Mouse (Mus musculus): ENCODE measurements around the gene 3110009E18Rik. TPM values are rescaled to one million over a fixed set of nuclear protein-coding genes. Genes with fewer than 3 reads are reported as not detected.
A peak's percentile ranks its signal among the peaks of the same experiment; 100 is the strongest.

The 3110009E18Rik gene
- polyA plus RNA-seq (2014; fragmentation: Nextera tagmentation; extraction: Ambion mirVana) = 14.5 and 16.3 TPM in 2 replicates

- Histone ChIP-seq H3K27me3 (ENCODE audit: control insufficient read depth, insufficient read depth, low read length) (no peaks in the 10 kb centered on the region), H3K4me2 (replicated peaks) (peak within 1 kb of the TSS; percentile 79)
Observed at GRCm38 (mm10) chr1:120120969-120121811, at the start of gene 3110009E18Rik, which contains the start of gene Dbi. TSS of gene 3110009E18Rik (plus strand) at chr1:120121187. TSS of gene Dbi (minus strand) at chr1:120121078.

GRCm38 (mm10) chr1:120072900-120073299 is 48.1 kb upstream of the 3110009E18Rik start:
- H3K4me1 ChIP-seq (replicated peaks; ENCODE audit: control insufficient read depth, insufficient read depth, low read length) = peaks cover 15% of the 10 kb centered on the region
- H3K4me3 ChIP-seq (replicated peaks; ENCODE audit: low read length) = peak overlapping the region; percentile 32
- DNase-seq (ENCODE audit: low spot score) (no peak), ATAC-seq (ENCODE audit: low FRiP score) (no peak)
- WGBS = 15% methylated on average over 16 of the region's 16 CpGs
- no peak overlapping the region for H3K27ac ChIP-seq
- H3K36me3 ChIP-seq (replicated peaks; ENCODE audit: control insufficient read depth, insufficient read depth) = no peaks in the 10 kb centered on the region
- H3K9ac ChIP-seq = peak overlapping the region; percentile 31; the same call in 1 of the 2 replicates
- H3K27me3 ChIP-seq (ENCODE audit: control insufficient read depth, insufficient read depth, low read length) = peaks cover 23% of the 10 kb centered on the region
- H3K9me3 ChIP-seq (ENCODE audit: control insufficient read depth, low read length) = no peaks in the 10 kb centered on the region
- H3K4me2 ChIP-seq (replicated peaks) = peak overlapping the region; percentile 83

More at GRCm38 (mm10) chr1:120120969-120121811, at the start of gene 3110009E18Rik, which contains the start of gene Dbi:
- Histone ChIP-seq H3K9ac (peak within 1 kb of the TSS; percentile 72), H3K9me3 (ENCODE audit: control insufficient read depth, low read length) (no peaks in the 10 kb centered on the region), H3K4me1 (replicated peaks; ENCODE audit: control insufficient read depth, insufficient read depth, low read length) (peaks cover 18% of the 10 kb centered on the region), H3K36me3 (replicated peaks; ENCODE audit: control insufficient read depth, insufficient read depth) (no peaks in the 10 kb centered on the region), H3K4me3 (replicated peaks; ENCODE audit: low read length) (peak within 1 kb of the TSS; percentile 47), H3K27ac (peak within 1 kb of the TSS; percentile 84)
- 2% methylated on average over 52 of the region's 52 CpGs for WGBS
- peak; percentile 95 for ATAC-seq (ENCODE audit: low FRiP score)
- peak; percentile 98 for DNase-seq (ENCODE audit: low spot score)

- H3K27ac ChIP-seq = no peak within 1 kb of the TSS
- H3K27me3 ChIP-seq (ENCODE audit: control insufficient read depth, insufficient read depth, low read length) = peaks cover 23% of the 10 kb centered on the region
- DNase-seq (ENCODE audit: low spot score) (no peak), ATAC-seq (ENCODE audit: low FRiP score) (peak; percentile 46; the same call in 1 of the 2 replicates)
- WGBS = 3% methylated on average over 40 of the region's 40 CpGs
- H3K9me3 ChIP-seq (ENCODE audit: control insufficient read depth, low read length) = no peaks in the 10 kb centered on the region
- H3K4me1 ChIP-seq (replicated peaks; ENCODE audit: control insufficient read depth, insufficient read depth, low read length) = peaks cover 15% of the 10 kb centered on the region
- no peaks in the 10 kb centered on the region for H3K36me3 ChIP-seq (replicated peaks; ENCODE audit: control insufficient read depth, insufficient read depth)
- H3K9ac ChIP-seq = peak within 1 kb of the TSS; percentile 54
- peak within 1 kb of the TSS; percentile 83 for H3K4me2 ChIP-seq (replicated peaks)
- peak within 1 kb of the TSS; percentile 32 for H3K4me3 ChIP-seq (replicated peaks; ENCODE audit: low read length)
Observed at GRCm38 (mm10) chr1:120073519-120074306, 47.3 kb upstream of the 3110009E18Rik start, which contains the start of gene Tmem37. TSS of gene Tmem37 (minus strand) at chr1:120074074.

GRCm38 (mm10) chr1:120074307-120074702 is 46.7 kb upstream of the 3110009E18Rik start:
- no peak overlapping the region for H3K4me3 ChIP-seq (replicated peaks; ENCODE audit: low read length)
- peaks cover 15% of the 10 kb centered on the region for H3K4me1 ChIP-seq (replicated peaks; ENCODE audit: control insufficient read depth, insufficient read depth, low read length)
- peaks cover 23% of the 10 kb centered on the region for H3K27me3 ChIP-seq (ENCODE audit: control insufficient read depth, insufficient read depth, low read length)
- H3K36me3 ChIP-seq (replicated peaks; ENCODE audit: control insufficient read depth, insufficient read depth) = no peaks in the 10 kb centered on the region
- H3K9me3 ChIP-seq (ENCODE audit: control insufficient read depth, low read length) = no peaks in the 10 kb centered on the region
- H3K27ac ChIP-seq = no peak overlapping the region
- 26% methylated on average over 4 of the region's 4 CpGs for WGBS
- H3K4me2 ChIP-seq (replicated peaks) = no peak overlapping the region; the same call in 1 of the 2 replicates
- ATAC-seq (ENCODE audit: low FRiP score) (no peak), DNase-seq (ENCODE audit: low spot score) (no peak)
- no peak overlapping the region for H3K9ac ChIP-seq

- WGBS = 81% methylated on average over 4 of the region's 4 CpGs
- Histone ChIP-seq H3K4me2 (replicated peaks) (no peak overlapping the region), H3K4me3 (replicated peaks; ENCODE audit: low read length) (no peak overlapping the region), H3K27ac (no peak overlapping the region), H3K36me3 (replicated peaks; ENCODE audit: control insufficient read depth, insufficient read depth) (no peaks in the 10 kb centered on the region), H3K9me3 (ENCODE audit: control insufficient read depth, low read length) (no peaks in the 10 kb centered on the region), H3K27me3 (ENCODE audit: control insufficient read depth, insufficient read depth, low read length) (peaks cover 23% of the 10 kb centered on the region), H3K9ac (no peak overlapping the region), H3K4me1 (replicated peaks; ENCODE audit: control insufficient read depth, insufficient read depth, low read length) (peaks cover 15% of the 10 kb centered on the region)
- no peak for ATAC-seq (ENCODE audit: low FRiP score)
- no peak for DNase-seq (ENCODE audit: low spot score)
Observed at GRCm38 (mm10) chr1:120074931-120075330, 46.1 kb upstream of the 3110009E18Rik start.

GRCm38 (mm10) chr1:120075507-120075906 is 45.5 kb upstream of the 3110009E18Rik start:
- H3K9ac ChIP-seq = no peak overlapping the region
- H3K9me3 ChIP-seq (ENCODE audit: control insufficient read depth, low read length) = no peaks in the 10 kb centered on the region
- no peak overlapping the region for H3K4me2 ChIP-seq (replicated peaks)
- H3K36me3 ChIP-seq (replicated peaks; ENCODE audit: control insufficient read depth, insufficient read depth) = no peaks in the 10 kb centered on the region
- no peak for DNase-seq (ENCODE audit: low spot score)
- H3K27me3 ChIP-seq (ENCODE audit: control insufficient read depth, insufficient read depth, low read length) = peaks cover 23% of the 10 kb centered on the region
- H3K27ac ChIP-seq = no peak overlapping the region
- no peak overlapping the region for H3K4me3 ChIP-seq (replicated peaks; ENCODE audit: low read length)
- WGBS = 83% methylated on average over 5 of the region's 5 CpGs
- peaks cover 15% of the 10 kb centered on the region for H3K4me1 ChIP-seq (replicated peaks; ENCODE audit: control insufficient read depth, insufficient read depth, low read length)
- ATAC-seq (ENCODE audit: low FRiP score) = no peak

GRCm38 (mm10) chr1:120077746-120078410 is 43.1 kb upstream of the 3110009E18Rik start:
- Histone ChIP-seq H3K4me1 (replicated peaks; ENCODE audit: control insufficient read depth, insufficient read depth, low read length) (peaks cover 12% of the 10 kb centered on the region), H3K9ac (no peak overlapping the region), H3K27ac (no peak overlapping the region), H3K27me3 (ENCODE audit: control insufficient read depth, insufficient read depth, low read length) (peaks cover 16% of the 10 kb centered on the region), H3K4me3 (replicated peaks; ENCODE audit: low read length) (no peak overlapping the region), H3K36me3 (replicated peaks; ENCODE audit: control insufficient read depth, insufficient read depth) (no peaks in the 10 kb centered on the region), H3K9me3 (ENCODE audit: control insufficient read depth, low read length) (no peaks in the 10 kb centered on the region), H3K4me2 (replicated peaks) (no peak overlapping the region)
- DNase-seq (ENCODE audit: low spot score) (no peak), ATAC-seq (ENCODE audit: low FRiP score) (no peak)
- WGBS = 10% methylated on average over 9 of the region's 9 CpGs

- no peak overlapping the region for H3K4me2 ChIP-seq (replicated peaks)
- H3K9me3 ChIP-seq (ENCODE audit: control insufficient read depth, low read length) = no peaks in the 10 kb centered on the region
- ATAC-seq (ENCODE audit: low FRiP score) = no peak
- H3K27me3 ChIP-seq (ENCODE audit: control insufficient read depth, insufficient read depth, low read length) = no peaks in the 10 kb centered on the region
- H3K4me3 ChIP-seq (replicated peaks; ENCODE audit: low read length) = no peak overlapping the region
- no peak overlapping the region for H3K27ac ChIP-seq
- no peak overlapping the region for H3K9ac ChIP-seq
- no peak for DNase-seq (ENCODE audit: low spot score)
- no peaks in the 10 kb centered on the region for H3K36me3 ChIP-seq (replicated peaks; ENCODE audit: control insufficient read depth, insufficient read depth)
- 90% methylated on average over 1 of the region's 1 CpGs for WGBS
- no peaks in the 10 kb centered on the region for H3K4me1 ChIP-seq (replicated peaks; ENCODE audit: control insufficient read depth, insufficient read depth, low read length)
Observed at GRCm38 (mm10) chr1:120080632-120081031, 40.4 kb upstream of the 3110009E18Rik start.

Data from hindbrain, embryonic 14.5 days (tissue).